Mouse (Mus musculus): ENCODE results near the gene Atoh8.

Gene Atoh8

GRCm38 (mm10) chr6:72225686-72226085 lies 9.7 kb downstream of the Atoh8 start:
- no peak for DNase-seq (ENCODE audit: low spot score)

- no peak for DNase-seq (ENCODE audit: low spot score)
These were observed 11.5 kb downstream of the Atoh8 start for GRCm38 (mm10) chr6:72223892-72224291.

GRCm38 (mm10) chr6:72222876-72223275 lies 12.5 kb downstream of the Atoh8 start:
- no peak for DNase-seq (ENCODE audit: low spot score)

- no peak for DNase-seq (ENCODE audit: low spot score)
These were observed 13.1 kb downstream of the Atoh8 start for GRCm38 (mm10) chr6:72222271-72222724.

GRCm38 (mm10) chr6:72221271-72221670 lies 14.1 kb downstream of the Atoh8 start:
- DNase-seq (ENCODE audit: low spot score): no peak

GRCm38 (mm10) chr6:72219549-72219948 lies 15.8 kb downstream of the Atoh8 start:
- DNase-seq (ENCODE audit: low spot score): no peak

- no peak for DNase-seq (ENCODE audit: low spot score)
These were observed 17.1 kb downstream of the Atoh8 start for GRCm38 (mm10) chr6:72218281-72218680.

- no peak for DNase-seq (ENCODE audit: low spot score)
These were observed 18.0 kb downstream of the Atoh8 start for GRCm38 (mm10) chr6:72217415-72217784.

- DNase-seq (ENCODE audit: low spot score): peak; percentile 91
These were observed 18.5 kb downstream of the Atoh8 start for GRCm38 (mm10) chr6:72216681-72217414.

- DNase-seq (ENCODE audit: low spot score): no peak
These were observed 19.8 kb downstream of the Atoh8 start for GRCm38 (mm10) chr6:72215582-72215981.

GRCm38 (mm10) chr6:72211360-72211759 lies 24.0 kb downstream of the Atoh8 start:
- no peak for DNase-seq (ENCODE audit: low spot score)

- no peak for DNase-seq (ENCODE audit: low spot score)
These were observed 24.6 kb downstream of the Atoh8 start for GRCm38 (mm10) chr6:72210823-72211222.

- no peak for DNase-seq (ENCODE audit: low spot score)
These were observed 25.6 kb downstream of the Atoh8 start for GRCm38 (mm10) chr6:72209738-72210137.

- DNase-seq (ENCODE audit: low spot score): peak; percentile 55
These were observed 26.9 kb downstream of the Atoh8 start for GRCm38 (mm10) chr6:72208406-72209045.

- DNase-seq (ENCODE audit: low spot score): no peak
These were observed 29.4 kb downstream of the Atoh8 start for GRCm38 (mm10) chr6:72206021-72206420.

- no peak for DNase-seq (ENCODE audit: low spot score)
These were observed 30.5 kb downstream of the Atoh8 start for GRCm38 (mm10) chr6:72204858-72205257.

GRCm38 (mm10) chr6:72203279-72203678 lies 32.1 kb downstream of the Atoh8 start:
- DNase-seq (ENCODE audit: low spot score): no peak

GRCm38 (mm10) chr6:72202732-72203131 lies 32.6 kb downstream of the Atoh8 start:
- DNase-seq (ENCODE audit: low spot score): no peak

- DNase-seq (ENCODE audit: low spot score): no peak
These were observed 34.7 kb downstream of the Atoh8 start for GRCm38 (mm10) chr6:72200595-72201256.

GRCm38 (mm10) chr6:72197515-72197914 lies 37.9 kb downstream of the Atoh8 start:
- DNase-seq (ENCODE audit: low spot score): no peak

- DNase-seq (ENCODE audit: low spot score): no peak
These were observed 38.7 kb downstream of the Atoh8 start for GRCm38 (mm10) chr6:72196660-72197059.

GRCm38 (mm10) chr6:72190577-72190976 lies 44.8 kb downstream of the Atoh8 start:
- no peak for DNase-seq (ENCODE audit: low spot score)

GRCm38 (mm10) chr6:72190120-72190519 lies 45.3 kb downstream of the Atoh8 start:
- DNase-seq (ENCODE audit: low spot score): no peak

Data from yolk sac, embryonic 10.5 days (tissue).